Mouse (Mus musculus) layer of hippocampus, adult 8-10 months (tissue): ENCODE results near the gene Fut7. TPM values are rescaled to one million over a fixed set of nuclear protein-coding genes. Genes with fewer than 3 reads are reported as not detected.

Experiments
- DNase-seq, 2 experiments: peaks; one replicate each; pipeline ENCODE4 v3.0.0; 2022; ENCODE audit warnings: low spot score in 2 of 2
- total RNA-seq, 4 experiments: library from RNA; stranded (reverse); gene quantifications; 2 replicates each; pipeline ENCODE4 v1.2.4; 2022

Fut7 gene
- total RNA-seq, 4 experiments from 2014 or later = 0.35 to 0.98 (median 0.44) TPM

GRCm38 (mm10) chr2:25423626-25424025 is 559 bp downstream of the Fut7 start:
- DNase-seq = no peak

- no peak for DNase-seq
Measured at GRCm38 (mm10) chr2:25425481-25425880, 2.4 kb downstream of the Fut7 start.

GRCm38 (mm10) chr2:25426721-25427191 is 3.7 kb downstream of the Fut7 start:
- DNase-seq = peak in 1 of 2 experiments; percentile 80

- no peak for DNase-seq
Measured at GRCm38 (mm10) chr2:25427256-25427655, 4.2 kb downstream of the Fut7 start.

- DNase-seq = peak; percentile 92 to 98
Measured at GRCm38 (mm10) chr2:25428442-25429236, 5.6 kb downstream of the Fut7 start, which contains the start of gene Abca2. Abca2 (plus strand) TSS chr2:25428703.

- DNase-seq = peak in 1 of 2 experiments; percentile 49
Measured at GRCm38 (mm10) chr2:25429435-25430180, 6.5 kb downstream of the Fut7 start.

GRCm38 (mm10) chr2:25430395-25431233 is 7.5 kb downstream of the Fut7 start:
- DNase-seq = peak; percentile 57 to 70

GRCm38 (mm10) chr2:25431308-25431855 is 8.3 kb downstream of the Fut7 start:
- DNase-seq = no peak

GRCm38 (mm10) chr2:25432326-25433098 is 9.4 kb downstream of the Fut7 start:
- DNase-seq = no peak

GRCm38 (mm10) chr2:25433101-25433500 is 10.0 kb downstream of the Fut7 start:
- DNase-seq = no peak

GRCm38 (mm10) chr2:25434292-25434691 is 11.2 kb downstream of the Fut7 start:
- DNase-seq = no peak

- DNase-seq = no peak
Measured at GRCm38 (mm10) chr2:25436286-25436820, 13.3 kb downstream of the Fut7 start.

GRCm38 (mm10) chr2:25441067-25441466 is 18.0 kb downstream of the Fut7 start:
- no peak for DNase-seq

GRCm38 (mm10) chr2:25442682-25443081 is 19.6 kb downstream of the Fut7 start:
- no peak for DNase-seq

GRCm38 (mm10) chr2:25450853-25451647 is 28.0 kb downstream of the Fut7 start:
- DNase-seq = no peak

GRCm38 (mm10) chr2:25452951-25453350 is 29.9 kb downstream of the Fut7 start:
- DNase-seq = no peak

GRCm38 (mm10) chr2:25456205-25456953 is 33.3 kb downstream of the Fut7 start, which contains the start of gene Clic3:
Clic3 (plus strand) TSS chr2:25456838.
- DNase-seq = no peak
